Mouse (Mus musculus): Measurements from ENCODE around the gene Epha2. TPM values are rescaled to one million over a fixed set of nuclear protein-coding genes. Genes with fewer than 3 reads are reported as not detected.
A peak's percentile ranks its signal among the peaks of the same experiment; 100 is the strongest.

The Epha2 gene
- polyA plus RNA-seq, 1 experiment = 86.3 TPM

DNA sequence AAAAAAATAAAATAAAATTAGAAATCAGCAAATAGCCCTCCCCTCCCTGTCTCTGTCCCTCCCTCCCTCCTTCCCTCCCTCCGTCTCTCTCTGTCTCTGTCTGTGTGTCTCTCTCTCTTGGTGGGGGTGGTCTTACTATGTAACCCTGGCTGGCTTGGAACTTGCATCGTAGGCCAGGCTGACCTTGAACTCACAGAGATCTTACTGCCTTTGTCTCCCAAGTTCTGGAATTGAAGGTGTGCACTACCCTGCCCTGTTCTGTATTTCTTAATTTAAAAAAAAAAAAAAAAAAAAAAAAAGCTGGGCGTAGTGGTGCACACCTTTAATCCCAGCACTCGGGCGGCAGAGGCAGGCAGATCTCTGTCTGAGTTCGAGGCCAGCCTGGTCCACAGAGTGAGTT, 21.3 kb upstream of the Epha2 start:
- 91% methylated on average over 6 of the region's 6 CpGs for WGBS

DNA sequence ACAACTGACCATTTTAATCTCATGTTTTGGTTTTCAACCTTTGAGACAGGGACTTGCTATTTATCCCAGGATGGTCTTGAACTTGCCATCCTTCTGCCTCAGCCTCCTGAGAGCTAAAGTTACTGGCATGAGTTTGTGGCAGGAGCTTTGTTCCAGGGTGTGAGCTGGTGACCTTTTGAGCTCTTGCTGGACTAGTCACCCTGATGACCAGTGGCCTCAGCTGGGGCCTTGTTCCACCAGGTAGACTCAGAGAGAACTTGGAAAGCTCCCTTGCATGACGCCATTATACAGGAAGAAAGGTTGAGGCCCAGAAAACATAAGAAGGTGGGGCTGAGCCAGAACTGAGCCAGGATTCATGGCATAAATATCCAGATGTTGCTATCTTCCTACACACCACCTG, 20.6 kb upstream of the Epha2 start:
- H3K27ac ChIP-seq (ENCODE audit: insufficient read depth, low read depth, low read length) = no peak overlapping the region
- 89% methylated on average over 1 of the region's 1 CpGs for WGBS
- TF ChIP-seq POLR2A (IDR thresholded peaks at IDR 0.05; ENCODE audit: low read depth, low read length) (no peak), CTCF (IDR thresholded peaks at IDR 0.05; ENCODE audit: extremely low read depth, insufficient read length, insufficient replicate concordance, low read depth, low read length) (no peak)
- H3K4me3 ChIP-seq (ENCODE audit: low read depth, low read length) = no peak overlapping the region
- H3K27me3 ChIP-seq (ENCODE audit: control insufficient read depth, insufficient read depth, low read length) = no peaks in the 10 kb centered on the region
- H3K36me3 ChIP-seq (ENCODE audit: control insufficient read depth, insufficient read depth, low read length) = no peaks in the 10 kb centered on the region
- peaks cover 42% of the 10 kb centered on the region for H3K4me1 ChIP-seq (ENCODE audit: control insufficient read depth, insufficient read depth, insufficient read length, low read length)

More for the DNA sequence above, 21.3 kb upstream of the Epha2 start:
- Histone ChIP-seq H3K36me3 (ENCODE audit: control insufficient read depth, insufficient read depth, low read length) (no peaks in the 10 kb centered on the region), H3K4me3 (ENCODE audit: low read depth, low read length) (no peak overlapping the region), H3K4me1 (ENCODE audit: control insufficient read depth, insufficient read depth, insufficient read length, low read length) (peaks cover 42% of the 10 kb centered on the region), H3K27ac (ENCODE audit: insufficient read depth, low read depth, low read length) (no peak overlapping the region), H3K27me3 (ENCODE audit: control insufficient read depth, insufficient read depth, low read length) (no peaks in the 10 kb centered on the region)
- no peak for TF ChIP-seq CTCF (IDR thresholded peaks at IDR 0.05; ENCODE audit: extremely low read depth, insufficient read length, insufficient replicate concordance, low read depth, low read length)
- TF ChIP-seq POLR2A (IDR thresholded peaks at IDR 0.05; ENCODE audit: low read depth, low read length) = no peak

GRCm38 (mm10) chr4:141281153-141281552, 19.9 kb upstream of the Epha2 start:
- peak overlapping the region; percentile 44 for H3K27ac ChIP-seq (ENCODE audit: insufficient read depth, low read depth, low read length)
- H3K4me3 ChIP-seq (ENCODE audit: low read depth, low read length) = no peak overlapping the region
- H3K27me3 ChIP-seq (ENCODE audit: control insufficient read depth, insufficient read depth, low read length) = no peaks in the 10 kb centered on the region
- H3K36me3 ChIP-seq (ENCODE audit: control insufficient read depth, insufficient read depth, low read length) = no peaks in the 10 kb centered on the region
- 10% methylated on average over 6 of the region's 6 CpGs for WGBS
- H3K4me1 ChIP-seq (ENCODE audit: control insufficient read depth, insufficient read depth, insufficient read length, low read length) = peaks cover 42% of the 10 kb centered on the region
- peak; percentile 7; the same call in 1 of the 2 replicates for TF ChIP-seq CTCF (IDR thresholded peaks at IDR 0.05; ENCODE audit: extremely low read depth, insufficient read length, insufficient replicate concordance, low read depth, low read length)
- no peak for TF ChIP-seq POLR2A (IDR thresholded peaks at IDR 0.05; ENCODE audit: low read depth, low read length)

DNA sequence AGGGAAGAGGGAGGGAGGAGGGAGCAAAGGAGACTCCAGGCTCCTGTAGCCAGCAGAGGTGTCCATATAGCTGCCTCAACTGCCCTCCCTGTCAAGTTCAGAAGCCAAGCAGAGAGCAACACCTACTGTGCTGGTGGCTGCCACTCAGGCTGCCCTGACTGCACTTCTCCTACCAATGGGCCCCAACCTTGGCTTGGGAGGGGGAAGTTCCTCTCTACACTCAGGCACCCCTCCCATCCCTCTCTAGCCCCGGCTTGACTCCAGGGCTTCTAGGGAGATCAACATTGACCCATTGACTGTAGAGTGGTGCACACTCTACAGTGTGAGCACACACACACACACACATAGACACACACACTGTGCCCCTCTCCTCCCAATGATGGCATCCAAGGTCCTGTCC, 19.5 kb upstream of the Epha2 start:
- Histone ChIP-seq H3K36me3 (ENCODE audit: control insufficient read depth, insufficient read depth, low read length) (no peaks in the 10 kb centered on the region), H3K4me1 (ENCODE audit: control insufficient read depth, insufficient read depth, insufficient read length, low read length) (peaks cover 44% of the 10 kb centered on the region), H3K27ac (ENCODE audit: insufficient read depth, low read depth, low read length) (peak overlapping the region; percentile 67), H3K4me3 (ENCODE audit: low read depth, low read length) (no peak overlapping the region), H3K27me3 (ENCODE audit: control insufficient read depth, insufficient read depth, low read length) (no peaks in the 10 kb centered on the region)
- no peak for TF ChIP-seq CTCF (IDR thresholded peaks at IDR 0.05; ENCODE audit: extremely low read depth, insufficient read length, insufficient replicate concordance, low read depth, low read length)
- no peak for TF ChIP-seq POLR2A (IDR thresholded peaks at IDR 0.05; ENCODE audit: low read depth, low read length)
- 9% methylated on average over 1 of the region's 1 CpGs for WGBS

DNA sequence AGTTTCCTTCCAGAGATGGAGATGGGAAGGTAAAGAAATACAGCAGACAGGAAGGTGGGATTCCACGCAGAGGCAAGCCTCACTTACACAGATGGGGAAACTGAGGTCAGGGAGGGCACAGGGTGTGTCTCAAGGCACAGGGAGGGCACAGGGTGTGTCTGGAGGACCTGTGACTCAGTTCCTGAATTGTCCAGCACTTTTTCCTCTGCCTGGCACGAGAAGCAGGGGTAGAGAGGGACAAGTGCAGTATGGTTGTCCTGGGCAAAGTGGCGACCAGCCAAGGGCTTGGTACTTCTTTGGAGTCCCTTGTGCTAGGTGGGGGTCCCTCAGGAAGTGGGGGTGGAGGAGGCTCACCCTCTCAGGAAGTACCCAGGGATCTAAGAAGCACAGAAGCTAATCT, 19.0 kb upstream of the Epha2 start:
- no peak for TF ChIP-seq CTCF (IDR thresholded peaks at IDR 0.05; ENCODE audit: extremely low read depth, insufficient read length, insufficient replicate concordance, low read depth, low read length)
- TF ChIP-seq POLR2A (IDR thresholded peaks at IDR 0.05; ENCODE audit: low read depth, low read length) = no peak
- peaks cover 45% of the 10 kb centered on the region for H3K4me1 ChIP-seq (ENCODE audit: control insufficient read depth, insufficient read depth, insufficient read length, low read length)
- no peak overlapping the region for H3K4me3 ChIP-seq (ENCODE audit: low read depth, low read length)
- peak overlapping the region; percentile 67 for H3K27ac ChIP-seq (ENCODE audit: insufficient read depth, low read depth, low read length)
- 37% methylated on average over 3 of the region's 3 CpGs for WGBS
- H3K36me3 ChIP-seq (ENCODE audit: control insufficient read depth, insufficient read depth, low read length) = no peaks in the 10 kb centered on the region
- no peaks in the 10 kb centered on the region for H3K27me3 ChIP-seq (ENCODE audit: control insufficient read depth, insufficient read depth, low read length)

- Histone ChIP-seq H3K4me3 (ENCODE audit: low read depth, low read length) (no peak overlapping the region), H3K4me1 (ENCODE audit: control insufficient read depth, insufficient read depth, insufficient read length, low read length) (peaks cover 40% of the 10 kb centered on the region), H3K36me3 (ENCODE audit: control insufficient read depth, insufficient read depth, low read length) (no peaks in the 10 kb centered on the region), H3K27me3 (ENCODE audit: control insufficient read depth, insufficient read depth, low read length) (no peaks in the 10 kb centered on the region), H3K27ac (ENCODE audit: insufficient read depth, low read depth, low read length) (peak overlapping the region; percentile 32; the same call in 1 of the 2 replicates)
- WGBS = 85% methylated on average over 5 of the region's 5 CpGs
- TF ChIP-seq CTCF (IDR thresholded peaks at IDR 0.05; ENCODE audit: extremely low read depth, insufficient read length, insufficient replicate concordance, low read depth, low read length) (no peak), POLR2A (IDR thresholded peaks at IDR 0.05; ENCODE audit: low read depth, low read length) (no peak)
Observed at GRCm38 (mm10) chr4:141282623-141283022, 18.4 kb upstream of the Epha2 start.

GRCm38 (mm10) chr4:141283176-141283878, 17.7 kb upstream of the Epha2 start:
- no peak for TF ChIP-seq POLR2A (IDR thresholded peaks at IDR 0.05; ENCODE audit: low read depth, low read length)
- TF ChIP-seq CTCF (IDR thresholded peaks at IDR 0.05; ENCODE audit: extremely low read depth, insufficient read length, insufficient replicate concordance, low read depth, low read length) = no peak
- no peak overlapping the region for H3K4me3 ChIP-seq (ENCODE audit: low read depth, low read length)
- H3K36me3 ChIP-seq (ENCODE audit: control insufficient read depth, insufficient read depth, low read length) = no peaks in the 10 kb centered on the region
- H3K4me1 ChIP-seq (ENCODE audit: control insufficient read depth, insufficient read depth, insufficient read length, low read length) = peaks cover 36% of the 10 kb centered on the region
- H3K27ac ChIP-seq (ENCODE audit: insufficient read depth, low read depth, low read length) = no peak overlapping the region
- no peaks in the 10 kb centered on the region for H3K27me3 ChIP-seq (ENCODE audit: control insufficient read depth, insufficient read depth, low read length)
- WGBS = 74% methylated on average over 12 of the region's 12 CpGs

Data from small intestine, adult 2 months (tissue).